Mouse (Mus musculus) liver, adult 2 months (tissue): ENCODE measurements around the gene Atp1a2. TPM values are rescaled to one million over a fixed set of nuclear protein-coding genes. Genes with fewer than 3 reads are reported as not detected.

Experiments
- DNase-seq: peaks from one replicate; pipeline ENCODE4 v3.0.0-alpha.2; 2011; ENCODE audit warnings: low read depth, low spot score; ENCODE audit errors: extremely low read depth
- H3K27ac ChIP-seq: fragments of 200-500 bp; replicated peaks from 2 replicates; pipeline ENCODE4 v1.5.1; 2012; ENCODE audit warnings: low read depth, mild to moderate bottlenecking, control low read depth, inconsistent platforms, low read length; ENCODE audit not compliant: insufficient read depth
- H3K27me3 ChIP-seq: fragments of 200-500 bp; 2 replicates; pipeline ENCODE4 v1.6.1; 2012; ENCODE audit warnings: mild to moderate bottlenecking, moderate library complexity, low read length, inconsistent platforms; ENCODE audit not compliant: control insufficient read depth, insufficient read depth
- H3K36me3 ChIP-seq: fragments of 200-500 bp; 2 replicates; pipeline ENCODE4 v1.6.1; 2012; ENCODE audit warnings: low read length, inconsistent platforms; ENCODE audit not compliant: control insufficient read depth, insufficient read depth
- H3K4me1 ChIP-seq: fragments of 200-500 bp; 2 replicates; pipeline ENCODE4 v1.6.1; 2011; ENCODE audit warnings: low read length; ENCODE audit not compliant: control insufficient read depth, insufficient read depth
- H3K4me3 ChIP-seq: fragments of 200-500 bp; 2 replicates; pipeline ENCODE4 v1.5.1; 2011; ENCODE audit warnings: low read depth, mild to moderate bottlenecking, control low read depth, low read length, moderate library complexity; ENCODE audit not compliant: insufficient read depth
- H3K79me2 ChIP-seq: fragments of 200-500 bp; 2 replicates; pipeline ENCODE4 v1.6.1; 2012; ENCODE audit warnings: inconsistent platforms, mild to moderate bottlenecking, low read length, moderate library complexity; ENCODE audit not compliant: control insufficient read depth, insufficient read depth
- H3K9ac ChIP-seq: fragments of 200-500 bp; 2 replicates; pipeline ENCODE4 v1.6.1; 2012; ENCODE audit warnings: low read depth, mild to moderate bottlenecking, control low read depth, inconsistent platforms, low read length
- CTCF ChIP-seq: fragments of 200-500 bp; IDR thresholded peaks from 2 replicates; pipeline ENCODE4 v1.5.1; 2011; ENCODE audit warnings: low read depth, low read length, control low read depth
- POLR2A ChIP-seq: fragments of 200-500 bp; IDR thresholded peaks from 2 replicates; pipeline ENCODE4 v1.6.1; 2011; ENCODE audit warnings: low read length, control low read depth; ENCODE audit not compliant: insufficient read depth; ENCODE audit errors: extremely low read depth
- WGBS: fragments of 180-500 bp; shearing (Covaris S2); methylation state at CpG from one replicate; pipeline ENCODE4 v1.1.7; 2018; 5-methylcytosine and 5-hydroxymethylcytosine counted together
- polyA plus RNA-seq: library from polyadenylated mRNA; depleted of rRNA; stranded (reverse); fragments of >200 nt; gene quantifications from 2 replicates; pipeline ENCODE4 v1.2.3, GENCODE M21; 2012
- total RNA-seq: library from RNA; depleted of rRNA; stranded (reverse); fragments of >200 nt; gene quantifications from 2 replicates; pipeline ENCODE4 v1.2.3, GENCODE M21; 2014

Gene Atp1a2
- total and polyA plus RNA-seq, 2 experiments = 0.59 to 0.92 TPM

- H3K27ac ChIP-seq = no peak overlapping the region
- H3K4me1 ChIP-seq = peaks cover 7% of the 10 kb centered on the region; the same call in 1 of the 2 replicates
- no peak for DNase-seq
- no peaks in the 10 kb centered on the region for H3K27me3 ChIP-seq
- H3K9ac ChIP-seq = no peak overlapping the region
- TF ChIP-seq POLR2A (no peak), CTCF (no peak)
- H3K79me2 ChIP-seq = no peaks in the 10 kb centered on the region
- no peaks in the 10 kb centered on the region for H3K36me3 ChIP-seq
- H3K4me3 ChIP-seq = no peak overlapping the region
- 90% methylated on average over 6 of the region's 6 CpGs for WGBS
These were observed 24.5 kb downstream of the Atp1a2 start for GRCm38 (mm10) chr1:172273386-172273785.

GRCm38 (mm10) chr1:172271765-172272164, 26.1 kb downstream of the Atp1a2 start:
- Histone ChIP-seq H3K27ac (no peak overlapping the region), H3K79me2 (no peaks in the 10 kb centered on the region), H3K4me1 (peaks cover 7% of the 10 kb centered on the region; the same call in 1 of the 2 replicates), H3K9ac (no peak overlapping the region), H3K27me3 (no peaks in the 10 kb centered on the region), H3K36me3 (no peaks in the 10 kb centered on the region), H3K4me3 (no peak overlapping the region)
- TF ChIP-seq POLR2A (no peak), CTCF (no peak)
- 88% methylated on average over 10 of the region's 10 CpGs for WGBS
- no peak for DNase-seq

- Histone ChIP-seq H3K9ac (no peak overlapping the region), H3K36me3 (no peaks in the 10 kb centered on the region), H3K4me1 (peaks cover 7% of the 10 kb centered on the region; the same call in 1 of the 2 replicates), H3K27me3 (no peaks in the 10 kb centered on the region), H3K4me3 (no peak overlapping the region), H3K27ac (no peak overlapping the region), H3K79me2 (no peaks in the 10 kb centered on the region)
- no peak for TF ChIP-seq CTCF
- no peak for TF ChIP-seq POLR2A
- 85% methylated on average over 3 of the region's 3 CpGs for WGBS
- DNase-seq = no peak
These were observed 26.7 kb downstream of the Atp1a2 start for GRCm38 (mm10) chr1:172271208-172271607.

- H3K9ac ChIP-seq = no peak within 1 kb of the TSS
- H3K36me3 ChIP-seq = no peaks in the 10 kb centered on the region
- H3K79me2 ChIP-seq = no peaks in the 10 kb centered on the region
- H3K4me3 ChIP-seq = no peak within 1 kb of the TSS
- no peak for DNase-seq
- H3K4me1 ChIP-seq = no peaks in the 10 kb centered on the region
- no peak for TF ChIP-seq CTCF
- H3K27ac ChIP-seq = no peak within 1 kb of the TSS
- 83% methylated on average over 8 of the region's 8 CpGs for WGBS
- H3K27me3 ChIP-seq = no peaks in the 10 kb centered on the region
These were observed 36.3 kb downstream of the Atp1a2 start, which contains the start of gene Igsf8 for GRCm38 (mm10) chr1:172261477-172262078. Gene Igsf8 (plus strand): TSS chr1:172261641.

GRCm38 (mm10) chr1:172258314-172258713, 39.5 kb downstream of the Atp1a2 start, which contains the start of gene Atp1a4:
Gene Atp1a4 (minus strand): TSS chr1:172258414.
- Histone ChIP-seq H3K4me3 (no peak within 1 kb of the TSS), H3K79me2 (no peaks in the 10 kb centered on the region), H3K36me3 (no peaks in the 10 kb centered on the region), H3K4me1 (no peaks in the 10 kb centered on the region), H3K27ac (no peak within 1 kb of the TSS), H3K27me3 (no peaks in the 10 kb centered on the region), H3K9ac (no peak within 1 kb of the TSS)
- no peak for DNase-seq
- WGBS = 89% methylated on average over 6 of the region's 6 CpGs
- TF ChIP-seq POLR2A = no peak
- no peak for TF ChIP-seq CTCF

GRCm38 (mm10) chr1:172247679-172248078, 50.2 kb downstream of the Atp1a2 start:
- no peaks in the 10 kb centered on the region for H3K36me3 ChIP-seq
- H3K4me1 ChIP-seq = no peaks in the 10 kb centered on the region
- no peaks in the 10 kb centered on the region for H3K79me2 ChIP-seq
- no peak overlapping the region for H3K27ac ChIP-seq
- H3K4me3 ChIP-seq = no peak overlapping the region
- TF ChIP-seq CTCF = peak; percentile 56
- TF ChIP-seq POLR2A = no peak
- 72% methylated on average over 2 of the region's 2 CpGs for WGBS
- no peak overlapping the region for H3K9ac ChIP-seq
- no peak for DNase-seq
- H3K27me3 ChIP-seq = no peaks in the 10 kb centered on the region
